Mouse (Mus musculus): Measurements from ENCODE around the gene Stag2. TPM values are rescaled to one million over a fixed set of nuclear protein-coding genes. Genes with fewer than 3 reads are reported as not detected.

Stag2 gene
- total RNA-seq (2021) = 10 to 100 TPM; 53.6 to 54.8 TPM

- DNase-seq = peak; percentile 87
- intact Hi-C loops (cut with DNase I) = no loop called here
Observed at GRCm38 (mm10) chrX:42148788-42149556, at the start of gene Stag2. Gene Stag2 (plus strand): TSS chrX:42149317.

- intact Hi-C loops (cut with DNase I) = no loop called here
- no peak for DNase-seq
Observed at GRCm38 (mm10) chrX:42107137-42107536, 42.0 kb upstream of the Stag2 start.

- intact Hi-C loops (cut with DNase I) = no loop called here
- no peak for DNase-seq
Observed at GRCm38 (mm10) chrX:42110585-42110984, 38.5 kb upstream of the Stag2 start.

- DNase-seq = no peak
- intact Hi-C loops (cut with DNase I) = no loop called here
Observed at GRCm38 (mm10) chrX:42119442-42120048, 29.6 kb upstream of the Stag2 start.

GRCm38 (mm10) chrX:42124963-42125697 is 24.0 kb upstream of the Stag2 start:
- no peak for DNase-seq
- intact Hi-C loops (cut with DNase I) = no loop called here

GRCm38 (mm10) chrX:42139882-42140281 is 9.2 kb upstream of the Stag2 start:
- intact Hi-C loops (cut with DNase I) = no loop called here
- no peak for DNase-seq

GRCm38 (mm10) chrX:42142620-42143019 is 6.5 kb upstream of the Stag2 start:
- intact Hi-C loops (cut with DNase I) = no loop called here
- no peak for DNase-seq

- intact Hi-C loops (cut with DNase I) = no loop called here
- DNase-seq = no peak
Observed at GRCm38 (mm10) chrX:42143991-42144390, 5.1 kb upstream of the Stag2 start.

GRCm38 (mm10) chrX:42148016-42148451 is 1.1 kb upstream of the Stag2 start:
- no peak for DNase-seq
- intact Hi-C loops (cut with DNase I) = no loop called here

- peak; percentile 66 for DNase-seq
- intact Hi-C loops (cut with DNase I) = no loop called here
Observed at GRCm38 (mm10) chrX:42149557-42150345, 634 bp downstream of the Stag2 start.

- intact Hi-C loops (cut with DNase I) = no loop called here
- DNase-seq = peak; percentile 92
Observed at GRCm38 (mm10) chrX:42150346-42151023, 1.4 kb downstream of the Stag2 start.

GRCm38 (mm10) chrX:42151024-42151754 is 2.1 kb downstream of the Stag2 start:
- no peak for DNase-seq
- intact Hi-C loops (cut with DNase I) = no loop called here

- DNase-seq = peak; percentile 84
- intact Hi-C loops (cut with DNase I) = no loop called here
Observed at GRCm38 (mm10) chrX:42151903-42152369, 2.8 kb downstream of the Stag2 start.

- intact Hi-C loops (cut with DNase I) = no loop called here
- no peak for DNase-seq
Observed at GRCm38 (mm10) chrX:42153056-42153455, 3.9 kb downstream of the Stag2 start.

- no peak for DNase-seq
- intact Hi-C loops (cut with DNase I) = no loop called here
Observed at GRCm38 (mm10) chrX:42165455-42165854, 16.3 kb downstream of the Stag2 start.

GRCm38 (mm10) chrX:42170811-42171210 is 21.7 kb downstream of the Stag2 start:
- DNase-seq = no peak
- intact Hi-C loops (cut with DNase I) = no loop called here

GRCm38 (mm10) chrX:42187590-42187989 is 38.5 kb downstream of the Stag2 start:
- intact Hi-C loops (cut with DNase I) = no loop called here

GRCm38 (mm10) chrX:42188825-42189426 is 39.8 kb downstream of the Stag2 start:
- intact Hi-C loops (cut with DNase I) = no loop called here

More at GRCm38 (mm10) chrX:42187590-42187989, 38.5 kb downstream of the Stag2 start:
- no peak for DNase-seq

GRCm38 (mm10) chrX:42194608-42195007 is 45.5 kb downstream of the Stag2 start:
- no peak for DNase-seq
- intact Hi-C loops (cut with DNase I) = no loop called here

More at GRCm38 (mm10) chrX:42188825-42189426, 39.8 kb downstream of the Stag2 start:
- DNase-seq = no peak
